Mouse (Mus musculus): ENCODE data around the gene Tipin. TPM values are rescaled to one million over a fixed set of nuclear protein-coding genes. Genes with fewer than 3 reads are reported as not detected.
"Not testable (repeated sequence)": the region's sequence is repeated elsewhere in the genome, so short reads cannot be mapped to it uniquely, and the experiment has no call there.

The Tipin gene
- 17.5 and 24.7 TPM in 2 replicates for total RNA-seq (2021)
- long read RNA-seq, partial matches to known transcripts, result 2 of 18 reads
- long read RNA-seq, other reads (novel, unspliced or antisense), result 12 of 18 reads

- peak; percentile 96 for DNase-seq
Observed at GRCm38 (mm10) chr9:64281105-64281780, at the start of gene Tipin. Tipin (plus strand) TSS chr9:64281581.

DNA sequence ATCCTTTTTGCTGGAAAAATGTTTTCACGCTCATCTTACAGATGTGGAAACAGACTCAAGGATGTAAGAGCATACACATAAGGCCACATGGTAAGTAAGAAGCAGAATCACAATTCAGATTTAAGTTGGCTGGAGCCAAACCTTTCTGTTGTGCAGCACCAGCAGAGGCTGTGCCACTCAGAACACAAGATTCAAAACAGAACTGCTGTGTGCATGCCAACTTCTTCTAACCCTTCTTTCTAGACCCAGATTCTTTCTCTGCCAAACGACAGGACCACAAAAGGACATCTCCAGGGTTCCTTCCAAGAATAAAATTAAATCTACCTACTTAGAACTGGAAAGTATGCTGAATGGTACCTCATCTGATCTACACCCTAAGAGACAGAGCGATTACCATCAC lies 49.7 kb upstream of the Tipin start:
- no peak for DNase-seq

DNA sequence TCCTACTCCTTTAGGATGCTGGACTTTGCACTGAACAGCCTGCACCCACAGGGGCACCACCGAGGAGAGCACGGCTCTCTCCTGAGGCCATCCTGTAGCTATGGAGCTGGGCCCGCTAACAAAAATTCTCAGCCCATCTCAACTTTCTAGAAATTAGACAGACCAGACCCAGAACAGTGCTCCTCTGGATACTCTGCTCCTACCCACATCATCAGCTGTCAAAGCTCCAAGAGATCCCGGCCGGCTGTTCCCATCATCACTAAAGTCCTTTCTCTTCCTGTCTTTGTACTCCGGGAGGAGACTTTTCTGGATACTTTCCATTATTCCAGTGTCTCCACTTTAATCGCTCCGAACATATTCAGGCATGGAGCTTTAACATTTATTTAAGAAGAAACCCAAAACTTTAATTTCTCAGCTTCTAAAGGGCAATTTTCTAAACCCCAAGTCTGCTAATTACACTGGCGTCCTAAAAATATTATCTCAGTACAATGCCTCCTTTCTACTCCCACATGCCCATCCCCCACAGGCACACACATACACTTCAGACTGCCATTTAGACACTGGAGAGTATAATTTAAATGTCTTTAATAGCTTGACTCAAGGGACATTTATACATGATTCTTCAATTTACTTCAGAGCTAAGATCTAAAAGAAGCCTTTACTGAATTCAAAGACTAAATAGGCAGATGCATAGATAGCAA lies 49.0 kb upstream of the Tipin start:
- DNase-seq, result no peak

DNA sequence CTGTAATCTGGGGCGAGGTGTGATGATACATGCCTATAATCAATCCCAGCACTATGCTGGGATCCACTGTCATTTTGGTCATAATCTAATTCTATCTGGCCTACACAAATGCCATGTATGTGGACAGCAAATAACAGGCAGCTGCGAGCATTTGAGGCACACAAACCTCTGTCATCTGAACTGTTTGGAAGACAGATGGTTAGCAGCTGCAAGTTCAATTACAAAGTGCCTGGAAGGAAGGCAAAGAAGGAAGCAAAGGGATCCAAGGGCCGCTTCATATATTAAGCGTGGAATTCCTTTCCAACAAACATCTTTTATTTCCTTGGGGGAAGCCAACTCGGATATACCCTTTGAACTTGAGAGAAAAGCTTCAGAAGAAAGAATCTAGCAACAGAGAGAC lies 47.7 kb upstream of the Tipin start:
- DNase-seq, result no peak

DNA sequence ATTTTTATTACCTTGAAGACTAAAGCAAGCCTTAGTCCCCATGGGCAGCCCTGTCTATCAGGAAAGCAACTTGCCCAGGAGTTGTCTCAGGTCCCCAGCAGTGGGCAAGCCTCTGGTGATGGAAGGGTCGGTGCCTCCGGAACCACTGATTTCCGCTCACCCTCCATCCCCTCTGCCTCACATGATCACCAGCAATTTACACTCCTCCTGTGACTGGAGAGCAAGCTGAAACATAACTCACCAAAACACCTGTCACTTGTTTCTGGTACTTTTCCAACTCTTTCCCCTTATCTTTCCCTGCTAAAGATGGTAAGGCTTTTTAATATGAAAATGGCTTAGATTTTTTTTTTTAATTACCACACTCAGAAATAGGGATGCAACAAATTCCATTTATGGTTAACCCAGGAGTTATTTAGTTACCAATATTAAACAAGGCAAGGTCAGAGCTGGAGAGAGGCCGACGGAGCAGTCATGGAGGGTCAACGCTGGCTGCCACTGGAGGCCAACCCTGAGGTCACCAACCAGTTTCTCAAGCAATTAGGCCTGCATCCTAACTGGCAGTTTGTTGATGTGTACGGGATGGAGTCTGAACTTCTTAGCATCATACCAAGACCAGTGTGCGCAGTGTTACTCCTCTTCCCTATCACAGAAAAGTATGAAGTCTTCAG lies 46.5 kb upstream of the Tipin start, which contains the start of gene Uchl4:
Uchl4 (plus strand) TSS at position 434 of the 668 bp plus-strand sequence.
- DNase-seq, result no peak

DNA sequence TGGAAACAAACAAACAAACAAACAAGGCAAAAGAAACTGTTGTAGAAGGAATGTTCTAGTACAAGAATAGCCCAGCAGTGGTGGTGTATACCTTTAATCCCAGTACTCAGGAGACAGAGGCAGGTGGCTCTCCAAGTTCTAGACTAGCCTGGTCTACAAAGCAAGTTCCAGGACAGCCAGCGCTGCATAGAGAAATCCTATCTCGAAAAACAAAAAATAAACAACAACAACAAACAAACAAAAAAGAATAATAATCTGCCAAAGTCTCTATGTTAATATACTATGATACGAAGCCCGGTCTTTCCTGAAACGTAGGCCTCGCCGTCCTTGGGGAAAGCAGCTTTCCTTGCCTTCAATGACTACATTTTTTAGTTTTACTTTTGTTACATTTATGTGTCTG lies 45.3 kb upstream of the Tipin start:
- no peak for DNase-seq

DNA sequence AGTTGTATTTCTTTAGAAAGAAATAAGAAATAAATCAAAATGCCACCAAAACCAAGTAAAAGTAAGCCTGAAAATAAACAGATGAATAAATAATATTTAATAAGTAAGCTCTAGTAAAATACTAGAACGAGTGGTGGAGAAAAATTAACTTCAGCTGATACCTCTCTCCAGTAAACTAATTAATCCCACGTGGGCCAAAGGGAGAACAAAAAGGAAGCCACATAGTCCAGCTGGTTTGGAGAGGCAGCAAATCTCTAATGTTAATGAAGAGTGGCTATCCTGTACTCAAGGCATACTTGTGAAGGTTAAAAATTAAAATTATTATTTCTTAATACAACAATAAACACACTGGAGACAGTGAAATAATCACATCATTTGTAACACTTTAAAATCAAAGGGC lies 41.3 kb upstream of the Tipin start:
- DNase-seq, result no peak

DNA sequence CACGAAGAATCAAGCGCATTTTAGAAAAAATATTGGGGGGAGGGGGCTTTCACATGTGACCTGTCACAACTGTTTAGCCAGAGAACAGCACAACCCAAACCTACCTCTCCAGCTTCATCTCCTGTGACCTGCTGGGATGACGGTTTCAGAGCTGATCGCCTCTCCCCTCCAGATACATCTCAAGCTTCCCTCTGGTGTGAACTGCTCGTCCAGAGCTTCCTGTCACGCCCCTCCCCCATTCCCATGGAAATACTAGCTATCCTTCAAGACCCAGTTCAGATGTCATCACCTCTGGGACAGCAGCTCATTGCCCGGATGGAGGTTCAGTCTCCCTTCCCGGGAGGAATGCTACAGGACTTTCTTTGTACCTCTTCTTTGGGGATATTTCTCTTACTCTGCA lies 40.7 kb upstream of the Tipin start:
- DNase-seq, result no peak

- DNase-seq, result no peak
Observed at GRCm38 (mm10) chr9:64242381-64242831, 39.0 kb upstream of the Tipin start.

DNA sequence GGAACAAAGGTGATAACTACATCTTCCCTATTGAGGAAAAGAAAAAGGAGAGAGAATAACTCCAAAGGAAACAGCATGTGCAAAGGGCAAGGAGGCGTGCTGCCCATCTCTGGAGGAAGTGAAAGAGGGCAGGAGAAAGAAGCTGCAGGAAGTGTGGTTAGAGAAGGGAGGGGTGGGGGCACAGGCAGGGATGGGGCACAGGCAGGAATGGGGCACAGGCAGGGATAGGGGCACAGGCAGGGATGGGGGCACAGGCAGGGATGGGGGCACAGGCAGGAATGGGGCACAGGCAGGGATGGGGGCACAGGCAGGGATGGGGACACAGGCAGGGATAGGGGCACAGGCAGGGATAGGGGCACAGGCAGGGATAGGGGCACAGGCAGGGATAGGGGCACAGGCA lies 32.0 kb upstream of the Tipin start:
- no peak for DNase-seq

GRCm38 (mm10) chr9:64250111-64250730 lies 31.2 kb upstream of the Tipin start:
- DNase-seq, result no peak

DNA sequence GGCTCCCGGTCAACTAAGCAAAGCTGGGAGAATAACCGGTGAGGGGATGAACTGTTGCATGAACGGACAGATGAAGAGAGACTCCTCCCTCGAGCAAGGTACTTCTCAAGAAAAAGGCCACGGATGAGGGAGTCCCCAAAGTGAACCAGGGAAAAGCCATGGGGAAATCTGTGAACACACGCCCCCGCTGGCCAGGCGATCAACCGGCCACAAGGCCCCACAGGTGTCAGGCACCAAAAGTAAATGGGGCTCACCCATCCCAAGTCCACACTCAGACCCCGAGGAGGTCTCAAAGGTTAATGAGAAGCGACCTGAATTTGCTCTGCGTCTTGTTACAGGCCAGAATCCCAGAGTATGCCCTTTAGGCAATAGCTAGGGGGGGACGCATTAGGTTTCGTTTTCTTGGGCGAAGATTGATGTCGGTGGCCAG lies 28.8 kb upstream of the Tipin start:
- peak; percentile 18 for DNase-seq

- DNase-seq, result peak; percentile 100
Observed at GRCm38 (mm10) chr9:64253021-64253904, 28.1 kb upstream of the Tipin start, which contains the start of gene Map2k1. Map2k1 (minus strand) TSS chr9:64253631.

- no peak for DNase-seq
Observed at GRCm38 (mm10) chr9:64255422-64255821, 26.0 kb upstream of the Tipin start.

DNA sequence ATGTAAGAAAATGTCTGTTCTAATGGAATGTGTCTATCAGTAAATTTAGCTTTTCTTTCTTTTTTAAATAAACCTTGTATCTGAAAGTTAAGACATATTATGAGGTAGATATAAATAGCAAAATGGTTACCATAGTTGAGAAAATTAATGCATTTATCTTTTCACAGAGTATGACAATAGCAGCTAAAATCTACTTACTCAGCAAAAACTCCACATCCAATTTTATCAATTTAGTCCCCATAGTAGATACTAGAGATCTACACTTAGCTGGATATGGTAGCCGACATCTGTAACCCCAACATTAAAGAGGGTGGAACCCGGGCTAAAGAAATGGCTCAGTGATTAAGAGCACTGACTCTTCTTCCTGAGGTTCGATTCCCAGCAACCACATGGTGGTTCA lies 25.2 kb upstream of the Tipin start:
- no peak for DNase-seq

- no peak for DNase-seq
Observed at GRCm38 (mm10) chr9:64259906-64260305, 21.5 kb upstream of the Tipin start.

DNA sequence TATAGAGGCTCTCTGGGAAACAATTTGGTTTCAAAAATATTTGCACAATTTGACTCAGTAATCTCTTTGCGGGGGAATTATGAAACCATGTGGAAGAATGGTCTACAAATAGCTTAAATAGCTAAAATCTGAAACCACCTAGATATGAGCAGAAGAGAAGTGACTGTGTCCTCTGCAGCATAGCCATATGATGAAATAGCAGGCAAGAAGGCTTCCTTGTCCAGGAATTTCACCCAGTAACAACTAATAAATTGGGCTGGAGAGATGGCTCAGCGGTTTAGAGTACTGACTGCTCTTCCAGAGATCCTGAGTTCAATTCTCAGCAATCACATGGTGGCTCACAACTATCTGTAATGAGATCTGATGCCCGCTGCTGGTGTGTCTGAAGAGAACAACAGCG lies 20.4 kb upstream of the Tipin start:
- no peak for DNase-seq

DNA sequence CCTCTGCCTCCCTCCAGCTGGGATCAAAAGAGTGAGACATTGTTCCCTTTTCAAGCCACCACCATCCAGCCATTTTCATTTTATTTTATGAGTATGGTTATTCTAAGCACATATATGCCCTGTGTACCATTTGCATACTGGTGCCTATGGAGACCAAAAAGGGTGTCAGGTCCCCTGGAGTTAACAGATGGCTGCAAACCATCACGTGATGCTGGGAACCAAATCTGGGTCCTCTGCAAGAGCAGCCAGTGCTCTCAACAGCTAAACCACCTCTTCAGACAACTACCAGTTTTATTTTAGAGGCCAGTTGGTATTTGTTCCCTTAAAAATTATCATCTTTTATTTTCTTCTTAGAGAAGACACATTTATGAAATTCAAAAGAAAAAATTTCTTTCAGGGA lies 16.6 kb upstream of the Tipin start:
- no peak for DNase-seq

- DNase-seq, result no peak
Observed at GRCm38 (mm10) chr9:64267231-64267630, 14.2 kb upstream of the Tipin start.

DNA sequence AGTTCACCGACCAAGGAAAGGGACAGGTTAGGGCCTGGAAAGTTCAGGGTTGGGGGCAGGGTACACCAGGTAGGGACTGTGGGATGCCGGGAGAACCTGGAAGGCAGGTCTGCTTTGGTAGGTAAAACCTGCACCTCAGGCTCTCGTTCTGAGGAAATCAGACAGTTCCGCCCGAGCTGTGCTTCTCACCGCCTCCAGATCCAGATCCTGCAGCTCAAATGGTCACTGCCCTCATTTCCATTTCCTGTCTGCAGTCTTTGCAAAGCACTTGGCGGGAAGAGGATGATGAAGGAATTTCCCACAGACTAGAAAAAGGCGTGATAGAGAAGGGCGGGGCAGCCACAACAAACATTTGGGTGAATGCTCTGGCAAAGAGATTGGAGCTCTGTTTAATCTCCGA lies 13.2 kb upstream of the Tipin start:
- DNase-seq, result no peak

GRCm38 (mm10) chr9:64268836-64269235 lies 12.5 kb upstream of the Tipin start:
- not testable (repeated sequence) for DNase-seq

GRCm38 (mm10) chr9:64271249-64271648 lies 10.1 kb upstream of the Tipin start:
- DNase-seq, result no peak

All from adrenal gland, postnatal 25 days (tissue).